Mouse (Mus musculus) heart, adult 2 months (tissue): ENCODE measurements at regions not wholly inside any gene's neighbourhood (a gene's known extent, or its start where the extent isn't known, plus 50 kb on each side); places are given as distances from the start of the nearest gene placed in this dataset.

Source experiments
- CTCF ChIP-seq: fragments of 200-600 bp; IDR thresholded peaks from 2 replicates; pipeline ENCODE4 v1.8.1; 2022; ENCODE audit warnings: antibody characterized with exemption, mild to moderate bottlenecking, moderate library complexity
- POLR2A ChIP-seq: fragments of 200-500 bp; IDR thresholded peaks from 2 replicates; pipeline ENCODE4 v1.6.1; 2011; ENCODE audit warnings: mild to moderate bottlenecking, low read depth, low read length, control low read depth; ENCODE audit not compliant: insufficient read depth

DNA sequence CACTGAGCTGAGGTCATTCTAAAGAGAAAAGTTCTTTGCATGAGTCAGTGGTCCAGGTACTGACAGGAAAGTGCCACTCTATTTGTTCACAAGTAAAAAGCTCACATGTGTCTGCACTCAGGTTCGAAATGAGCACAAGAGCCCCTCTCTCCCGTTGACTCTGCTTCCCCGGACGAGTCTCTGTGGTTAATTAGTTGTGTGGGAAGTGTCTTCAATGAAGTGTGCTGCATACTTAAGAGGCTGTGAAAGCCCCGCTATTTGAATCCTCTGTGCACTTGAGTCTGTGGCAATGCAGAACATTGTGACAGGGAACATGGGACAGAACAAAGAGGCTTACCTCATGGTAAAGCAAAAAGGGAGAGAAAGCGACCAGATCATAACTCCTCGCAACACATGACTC, 297.0 kb downstream of the Ostf1 start:
- TF ChIP-seq CTCF (no peak), POLR2A (no peak)
